Mouse (Mus musculus): ENCODE data around the gene Tspan31. TPM values are rescaled to one million over a fixed set of nuclear protein-coding genes. Genes with fewer than 3 reads are reported as not detected.

Tspan31 gene
- 73.1 and 76.9 TPM in 2 replicates for polyA plus RNA-seq (2012; rRNA removed)

DNA sequence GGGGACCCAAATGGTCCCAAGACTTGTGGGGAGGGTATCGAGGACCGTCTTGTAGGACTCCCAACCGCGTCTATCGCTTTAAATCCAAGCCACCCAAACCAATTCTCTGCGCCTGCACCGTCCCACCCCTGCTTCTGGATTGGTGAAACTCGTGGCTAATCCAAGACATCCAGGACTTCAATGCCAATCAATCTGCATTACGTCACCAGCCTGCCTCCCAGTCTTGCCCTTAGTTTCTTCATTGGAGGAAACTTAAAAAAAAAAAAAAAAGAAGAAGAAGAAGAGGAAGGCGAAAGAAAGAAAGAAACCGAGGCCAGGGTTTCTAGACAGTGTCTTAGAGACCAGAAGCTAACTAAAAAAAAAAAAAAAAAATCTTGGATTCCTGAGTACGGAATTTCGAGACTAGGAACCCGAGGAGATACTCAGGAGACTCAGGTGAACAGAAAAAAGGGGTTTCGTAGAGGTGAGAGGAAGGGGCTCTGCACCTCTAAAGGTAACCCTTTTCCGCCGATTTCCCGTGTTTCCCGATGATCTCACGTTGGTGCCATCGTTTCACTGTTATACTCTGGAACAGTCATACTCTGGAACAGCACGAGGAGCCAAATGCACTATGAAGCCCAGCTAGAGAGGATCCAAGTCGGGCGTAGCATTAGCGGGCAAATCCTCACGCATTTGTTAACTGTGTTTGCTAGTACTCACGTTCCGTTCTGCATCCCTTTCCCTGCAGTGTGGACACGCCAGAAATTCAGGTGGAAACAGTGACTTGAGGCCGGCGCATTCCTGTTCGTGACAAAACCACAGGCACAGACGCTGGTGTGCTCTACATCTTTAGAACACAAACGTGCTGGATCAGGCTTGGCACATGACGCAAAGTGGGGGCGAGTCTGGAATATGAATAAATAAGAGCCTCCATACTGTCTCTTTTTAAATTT, at the start of gene Tspan31:
TSS of gene Tspan31 (minus strand) at position 75 of the 932 bp plus-strand sequence.

DNA sequence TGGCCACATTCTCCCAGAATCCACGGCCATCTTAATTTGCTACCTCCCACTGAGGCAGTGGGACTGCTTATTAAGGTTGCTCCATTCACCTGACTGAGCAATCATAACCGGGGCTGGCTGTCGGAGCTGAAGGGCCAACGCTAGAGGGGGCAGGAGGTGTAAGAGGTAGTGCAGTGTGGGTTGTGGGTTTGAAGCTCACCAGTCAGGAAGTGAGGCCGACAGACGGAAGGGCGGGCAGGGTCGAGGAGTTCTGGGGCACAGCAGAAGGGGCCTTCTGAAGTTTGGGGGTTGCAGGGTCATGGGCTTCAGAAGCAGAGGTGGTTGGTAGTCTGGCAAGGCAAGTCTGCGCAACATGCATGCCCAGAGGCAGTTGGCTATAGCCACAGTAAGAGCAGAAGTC, 5.0 kb upstream of the Tspan31 start, which contains the start of gene Agap2:
TSS of gene Agap2 (plus strand) at position 205 of the 400 bp plus-strand sequence.

DNA sequence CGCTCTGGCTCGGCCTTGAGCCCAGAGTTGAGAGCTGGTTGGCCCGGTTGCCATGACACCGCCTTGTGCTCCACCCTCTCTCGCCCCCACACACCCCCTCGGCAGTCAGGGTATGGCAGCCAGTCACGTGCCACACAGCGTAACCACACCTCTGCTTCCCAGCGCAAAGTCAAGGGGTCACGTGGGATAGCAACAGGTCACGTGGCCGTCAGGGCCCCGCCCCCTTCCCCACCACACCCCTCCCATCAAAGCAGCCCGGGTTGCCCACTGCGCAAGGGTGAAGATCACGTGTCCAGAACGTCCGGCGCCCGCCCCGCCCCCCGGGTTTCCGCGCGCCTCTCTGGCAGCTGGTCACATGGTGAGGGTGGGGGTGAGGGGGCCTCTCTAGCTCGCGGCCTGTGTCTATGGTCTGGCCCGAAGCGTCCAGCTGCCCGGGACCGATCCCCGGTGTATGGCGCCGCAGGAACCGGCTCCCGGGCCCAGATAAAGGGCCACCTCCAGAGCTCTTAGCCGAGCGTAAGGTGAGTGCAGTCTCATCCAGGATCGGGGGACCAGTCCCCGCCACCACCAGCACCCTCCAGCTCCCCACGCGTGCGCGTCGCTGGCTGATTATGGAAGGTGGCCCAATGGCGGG, 6.7 kb downstream of the Tspan31 start, which contains the start of gene Cdk4:
TSS of gene Cdk4 (plus strand) at position 296 of the 634 bp plus-strand sequence.

DNA sequence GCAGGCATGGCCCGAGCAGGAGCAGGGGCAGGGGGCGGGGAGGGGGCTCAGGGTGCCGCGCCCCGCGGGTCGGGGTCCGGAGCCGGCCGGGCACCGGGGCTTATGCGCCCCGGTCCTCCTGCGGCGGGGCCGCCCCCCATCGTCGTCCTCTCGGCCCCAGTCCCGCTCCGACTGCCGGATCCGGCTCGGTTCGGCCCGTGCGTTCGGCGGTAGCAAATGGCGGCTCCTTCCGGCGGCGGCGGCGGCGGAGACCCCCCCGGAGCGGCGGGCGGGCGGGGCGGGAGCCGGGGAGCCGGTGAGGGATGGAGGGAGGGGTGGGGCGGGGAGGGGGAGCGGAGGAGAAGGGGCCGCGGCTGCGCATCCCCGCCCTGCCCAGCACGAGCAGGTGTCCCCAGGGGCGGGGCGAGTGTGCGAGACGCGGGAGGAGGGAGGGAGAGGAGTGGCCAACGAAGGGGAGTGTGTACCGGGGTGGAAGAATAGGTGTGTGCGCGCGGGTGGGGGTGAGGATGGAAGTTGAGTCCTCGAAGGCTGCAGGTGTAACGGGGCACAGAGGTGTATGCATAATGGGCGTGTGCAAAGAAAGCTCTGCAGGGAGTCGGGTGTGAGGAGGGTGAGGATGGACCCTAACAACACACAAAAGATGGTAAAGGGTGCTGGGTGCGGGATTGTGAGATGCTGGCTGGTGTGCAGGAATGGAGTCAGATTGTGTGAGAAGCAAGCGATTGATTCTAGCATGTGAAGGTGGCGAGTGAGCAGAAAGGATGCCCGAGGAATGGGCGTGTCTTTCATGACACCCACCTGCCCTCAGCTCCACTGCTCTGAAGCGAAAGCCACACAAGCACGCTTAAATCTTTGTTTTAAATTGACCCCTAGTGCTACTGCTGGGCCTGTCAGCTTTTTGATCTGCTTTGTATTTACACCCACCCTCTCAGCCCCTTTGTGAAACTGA, 9.8 kb downstream of the Tspan31 start, which contains the start of gene March9:
TSS of gene March9 (minus strand) at position 217 of the 949 bp plus-strand sequence.

DNA sequence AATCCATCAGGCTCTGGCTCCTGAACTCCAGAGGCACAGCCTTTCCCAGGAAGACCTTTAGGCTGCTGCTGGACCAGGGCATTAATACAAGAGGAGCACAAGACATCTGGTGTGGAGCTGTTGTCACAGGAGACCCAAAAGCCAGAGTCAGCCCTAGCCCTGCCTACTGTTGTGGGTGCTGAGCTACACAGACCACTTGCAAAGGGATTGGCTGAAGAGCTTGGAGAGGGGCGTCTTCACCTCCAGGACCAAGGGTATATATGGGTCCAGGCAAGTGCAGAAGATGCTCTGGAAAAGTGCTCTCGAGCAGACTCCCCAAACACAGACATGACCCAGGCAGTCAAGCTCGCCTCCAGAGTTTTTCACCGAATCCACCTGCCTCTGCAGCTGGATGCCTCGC, 22.1 kb downstream of the Tspan31 start, which contains the start of gene Cyp27b1:
TSS of gene Cyp27b1 (plus strand) at position 297 of the 400 bp plus-strand sequence.

DNA sequence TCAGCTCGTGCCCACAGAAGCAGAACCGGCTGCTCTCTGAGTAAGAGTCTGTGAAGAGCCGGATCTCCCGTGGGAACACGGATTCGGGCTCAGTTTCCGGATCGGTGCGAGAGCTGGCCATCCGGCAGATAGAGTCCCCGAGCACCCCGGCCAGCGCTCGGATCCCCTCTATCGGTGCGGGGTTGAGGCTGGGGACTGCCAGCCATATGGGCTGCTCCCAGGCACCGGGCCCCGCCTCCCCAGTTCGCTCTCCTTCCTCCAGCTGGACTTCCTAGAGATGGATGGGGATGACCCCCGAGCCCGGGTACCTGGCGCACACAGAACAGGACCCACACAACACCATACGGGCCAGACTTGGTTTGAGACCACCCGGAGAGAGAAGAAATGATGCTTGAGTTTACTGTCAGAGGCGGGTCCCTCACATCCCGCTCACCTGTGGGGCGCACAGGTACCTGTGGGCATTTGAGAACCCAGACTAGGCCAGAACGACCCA, 28.7 kb downstream of the Tspan31 start, which contains the start of the genes Mettl1 and Eef1akmt3:
TSS of gene Mettl1 (plus strand) at position 141 of the 493 bp plus-strand sequence.
TSS of gene Eef1akmt3 (minus strand) at position 240 of the 493 bp plus-strand sequence.

DNA sequence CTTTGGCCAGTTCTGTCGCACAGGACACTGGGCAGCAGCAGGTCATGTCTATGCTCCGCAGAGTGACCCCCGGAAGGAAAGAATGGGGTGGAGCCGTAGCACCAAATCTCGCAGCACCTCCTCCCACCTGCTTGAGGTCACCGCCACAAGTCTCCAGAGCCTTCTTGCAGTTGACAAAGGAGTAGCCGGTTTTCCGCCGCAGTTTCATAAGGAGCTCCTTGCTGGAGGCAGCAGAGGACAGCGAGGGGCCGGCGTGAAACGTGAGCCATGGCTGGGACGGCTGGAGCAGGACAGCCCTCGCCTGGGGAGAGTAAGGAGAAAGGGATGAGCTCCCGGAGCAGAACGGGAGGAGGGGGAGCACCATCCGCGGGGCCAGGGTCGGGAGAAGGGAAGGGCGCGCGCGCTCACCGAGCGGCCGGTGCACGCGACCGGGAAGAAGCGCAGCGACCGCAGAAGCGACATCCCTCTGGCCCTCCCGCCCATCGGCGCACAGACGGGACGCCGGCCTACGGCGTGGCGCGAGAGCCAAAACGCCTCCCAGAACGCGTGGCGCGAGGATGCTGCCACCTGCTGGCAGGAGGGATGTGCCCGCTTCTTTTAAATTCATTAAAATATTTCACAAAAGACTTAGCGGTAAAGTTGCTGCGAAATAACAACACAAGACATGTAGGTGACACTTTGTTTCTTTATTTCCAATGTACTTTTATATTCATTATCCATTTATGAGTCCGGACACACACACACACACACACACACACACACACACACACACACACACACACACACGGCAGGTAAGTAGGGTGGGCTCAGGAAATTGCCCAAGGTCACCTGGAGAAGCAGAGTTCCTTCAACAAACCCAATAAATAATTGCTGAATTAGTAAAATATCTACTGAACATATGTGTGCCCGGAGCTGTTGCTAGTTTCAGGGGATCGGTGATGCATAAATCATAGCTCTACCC, 39.4 kb downstream of the Tspan31 start, which contains the start of gene Tsfm:
TSS of gene Tsfm (minus strand) at position 505 of the 961 bp plus-strand sequence.

Other genes with a start within 250 kb of the Tspan31 start
- 4.3 and 5.2 TPM in 2 replicates for gene Atp23, start 168.9 kb downstream of the Tspan31 start, polyA plus RNA-seq (2012; rRNA removed)
- 19.6 and 22.6 TPM in 2 replicates for gene Ctdsp2, start 91.5 kb downstream of the Tspan31 start, polyA plus RNA-seq (2012; rRNA removed)
- 0.02 TPM in 2 replicates for gene Avil, start 69.6 kb downstream of the Tspan31 start, polyA plus RNA-seq (2012; rRNA removed)
- gene Tsfm, start 39.4 kb downstream of the Tspan31 start, polyA plus RNA-seq (2012; rRNA removed) = 20.5 and 23.7 TPM in 2 replicates
- gene Mettl1, start 28.9 kb downstream of the Tspan31 start, polyA plus RNA-seq (2012; rRNA removed) = 11.1 and 12.2 TPM in 2 replicates
- 0.41 and 0.49 TPM in 2 replicates for gene Eef1akmt3, start 28.8 kb downstream of the Tspan31 start, polyA plus RNA-seq (2012; rRNA removed)
- 0.08 and 0.10 TPM in 2 replicates for gene Cyp27b1, start 22.0 kb downstream of the Tspan31 start, polyA plus RNA-seq (2012; rRNA removed)
- 0.23 and 0.24 TPM in 2 replicates for gene March9, start 10.1 kb downstream of the Tspan31 start, polyA plus RNA-seq (2012; rRNA removed)
- 175 and 191 TPM in 2 replicates for gene Cdk4, start 6.7 kb downstream of the Tspan31 start, polyA plus RNA-seq (2012; rRNA removed)
- 2.3 and 3.2 TPM in 2 replicates for gene Agap2, start 5.0 kb upstream of the Tspan31 start, polyA plus RNA-seq (2012; rRNA removed)
- 48.7 and 52.7 TPM in 2 replicates for gene Os9, start 50.9 kb upstream of the Tspan31 start, polyA plus RNA-seq (2012; rRNA removed)
- gene B4galnt1, start 95.0 kb upstream of the Tspan31 start, polyA plus RNA-seq (2012; rRNA removed) = 21.1 and 27.0 TPM in 2 replicates
- gene Slc26a10, start 110.4 kb upstream of the Tspan31 start, polyA plus RNA-seq (2012; rRNA removed) = 3.8 and 4.2 TPM in 2 replicates
- 5.2 and 6.2 TPM in 2 replicates for gene Arhgef25, start 119.8 kb upstream of the Tspan31 start, polyA plus RNA-seq (2012; rRNA removed)
- 25.7 and 36.5 TPM in 2 replicates for gene Dtx3, start 125.5 kb upstream of the Tspan31 start, polyA plus RNA-seq (2012; rRNA removed)
- gene Pip4k2c, start 141.3 kb upstream of the Tspan31 start, polyA plus RNA-seq (2012; rRNA removed) = 15.5 and 18.1 TPM in 2 replicates
- gene Kif5a, start 193.1 kb upstream of the Tspan31 start, polyA plus RNA-seq (2012; rRNA removed) = 0.13 TPM in 2 replicates
- 57.1 and 59.5 TPM in 2 replicates for gene Dctn2, start 196.1 kb upstream of the Tspan31 start, polyA plus RNA-seq (2012; rRNA removed)
- gene Mbd6, start 218.8 kb upstream of the Tspan31 start, polyA plus RNA-seq (2012; rRNA removed) = 6.1 and 8.2 TPM in 2 replicates
- 45.8 and 49.7 TPM in 2 replicates for gene Mars, start 241.5 kb upstream of the Tspan31 start, polyA plus RNA-seq (2012; rRNA removed)